Mouse (Mus musculus): ENCODE data around the gene H2-T22. TPM values are rescaled to one million over a fixed set of nuclear protein-coding genes. Genes with fewer than 3 reads are reported as not detected.
"Not testable (repeated sequence)": the region's sequence is repeated elsewhere in the genome, so short reads cannot be mapped to it uniquely, and the experiment has no call there.

H2-T22 gene
- total and polyA plus RNA-seq, 3 experiments = 5.7 to 20.0 (median 12.0) TPM

DNA sequence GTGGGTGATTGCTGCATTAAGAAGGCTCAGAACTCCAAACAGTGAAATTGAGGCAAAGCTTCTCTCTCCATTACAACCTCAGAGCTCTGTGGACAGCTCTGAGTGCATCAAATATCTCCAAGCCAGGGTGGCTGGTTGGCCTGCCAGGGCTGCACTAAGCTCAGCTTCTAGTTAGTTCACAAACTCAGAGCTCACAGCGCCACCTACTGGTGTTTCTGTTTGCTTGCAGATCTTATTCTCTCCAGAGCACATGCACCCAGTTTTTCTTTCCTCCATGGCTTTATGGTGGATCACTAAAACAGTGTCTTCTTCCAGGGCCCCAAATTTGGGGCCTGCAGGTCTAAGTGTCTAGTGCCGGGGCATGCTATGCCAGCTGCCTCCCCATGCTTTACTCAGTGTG lies 18.3 kb upstream of the H2-T22 start:
- ATAC-seq (ENCODE audit: extremely low read depth, insufficient number of reproducible peaks, low FRiP score, poor library complexity, severe bottlenecking) = peak; percentile 29; the same call in 1 of the 2 replicates
- H3K4me3 ChIP-seq (ENCODE audit: low read depth, low read length) = no peak overlapping the region

DNA sequence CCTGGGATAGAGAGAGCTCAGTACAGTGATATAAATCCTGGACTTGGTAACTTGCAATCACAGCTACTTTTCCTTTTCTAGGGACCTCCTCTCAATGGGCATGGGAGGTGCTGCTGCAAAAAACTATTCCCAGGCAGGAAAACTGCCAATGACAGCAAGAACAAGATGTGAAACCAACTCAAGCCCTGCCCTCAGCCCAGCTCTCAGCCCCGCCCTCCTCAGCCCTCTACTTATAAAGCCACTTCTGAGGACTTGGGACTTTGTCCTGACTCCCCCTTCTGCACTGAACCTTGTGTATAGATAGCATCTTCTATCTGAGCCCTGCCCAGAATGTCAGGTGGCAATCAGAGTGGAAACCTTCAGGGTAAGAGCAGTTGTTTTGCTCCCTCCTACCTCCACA lies 15.8 kb upstream of the H2-T22 start, which contains the start of gene Gm11127:
TSS of gene Gm11127 (minus strand) at position 10 of the 400 bp plus-strand sequence.
- H3K27me3 ChIP-seq (ENCODE audit: insufficient read depth, low read length) = peaks cover 32% of the 10 kb centered on the region
- not testable (repeated sequence) for H3K4me1 ChIP-seq (ENCODE audit: insufficient read depth, low read depth, low read length); H3K36me3 ChIP-seq (replicated peaks); H3K4me3 ChIP-seq (ENCODE audit: low read depth, low read length); H3K9me3 ChIP-seq (replicated peaks); ATAC-seq (ENCODE audit: extremely low read depth, insufficient number of reproducible peaks, low FRiP score, poor library complexity, severe bottlenecking); DNase-seq (ENCODE audit: low spot score)

More for the DNA sequence above, 18.3 kb upstream of the H2-T22 start:
- TF ChIP-seq POLR2AphosphoS5 (IDR thresholded peaks at IDR 0.05; ENCODE audit: insufficient replicate concordance, low read depth, low read length) (no peak), TAL1 (conservative IDR thresholded peaks at IDR 0.05; ENCODE audit: low read depth, low read length) (no peak), CTCF (IDR thresholded peaks at IDR 0.05; ENCODE audit: low read depth, low read length) (peak; percentile 97)
- Histone ChIP-seq H3K4me1 (ENCODE audit: insufficient read depth, low read depth, low read length) (no peaks in the 10 kb centered on the region), H3K27me3 (ENCODE audit: insufficient read depth, low read length) (peaks cover 43% of the 10 kb centered on the region), H3K9me3 (replicated peaks) (no peaks in the 10 kb centered on the region), H3K36me3 (replicated peaks) (no peaks in the 10 kb centered on the region)
- peak; percentile 79 for DNase-seq (ENCODE audit: low spot score)

DNA sequence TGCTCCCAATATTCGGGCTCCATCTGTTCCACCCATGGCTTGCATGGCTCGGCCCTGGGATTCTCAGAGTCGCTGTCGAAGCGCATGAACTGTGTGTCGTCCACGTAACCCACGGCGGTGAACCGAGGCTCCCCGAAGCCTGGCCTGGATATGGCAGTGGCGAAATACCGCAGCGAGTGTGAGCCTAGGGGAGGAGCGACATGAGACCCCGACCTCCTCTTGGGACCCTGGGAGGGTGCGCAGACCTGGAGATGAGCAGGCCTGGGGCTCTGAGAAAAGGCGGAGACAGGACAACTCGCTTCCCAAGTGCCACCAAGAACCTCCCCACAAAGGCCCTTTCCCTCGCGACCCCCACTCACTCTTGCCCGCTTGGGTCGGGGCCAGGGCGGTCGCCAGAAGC lies 15.4 kb upstream of the H2-T22 start:
- not testable (repeated sequence) for H3K4me1 ChIP-seq (ENCODE audit: insufficient read depth, low read depth, low read length); ATAC-seq (ENCODE audit: extremely low read depth, insufficient number of reproducible peaks, low FRiP score, poor library complexity, severe bottlenecking); H3K4me3 ChIP-seq (ENCODE audit: low read depth, low read length); H3K9me3 ChIP-seq (replicated peaks); DNase-seq (ENCODE audit: low spot score); H3K36me3 ChIP-seq (replicated peaks)
- peaks cover 31% of the 10 kb centered on the region for H3K27me3 ChIP-seq (ENCODE audit: insufficient read depth, low read length)

DNA sequence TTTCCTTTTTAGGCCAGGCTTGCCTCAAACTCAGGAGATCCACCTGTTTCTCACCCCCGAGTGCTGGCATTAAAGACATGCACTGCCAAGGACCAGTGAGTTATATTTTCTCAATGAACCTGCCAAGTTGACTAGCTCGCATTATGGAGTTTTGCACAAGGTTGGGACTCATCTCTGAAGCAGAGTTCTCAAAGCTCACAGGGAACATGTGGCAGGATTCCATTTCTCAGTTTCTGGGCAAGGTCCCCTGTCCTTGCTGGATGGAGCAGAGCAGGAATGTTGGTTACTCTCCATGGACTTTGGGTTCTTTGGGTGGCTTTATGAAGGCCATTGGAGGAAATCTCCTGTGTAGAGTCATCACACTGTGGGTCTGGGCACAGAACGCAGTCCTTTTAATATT lies 739 bp upstream of the H2-T22 start:
- peaks cover 5% of the 10 kb centered on the region for H3K36me3 ChIP-seq (replicated peaks)
- peaks cover 23% of the 10 kb centered on the region for H3K4me1 ChIP-seq (ENCODE audit: insufficient read depth, low read depth, low read length)
- DNase-seq (ENCODE audit: low spot score) (no peak), ATAC-seq (ENCODE audit: extremely low read depth, insufficient number of reproducible peaks, low FRiP score, poor library complexity, severe bottlenecking) (no peak)
- no peaks in the 10 kb centered on the region for H3K27me3 ChIP-seq (ENCODE audit: insufficient read depth, low read length)
- no peaks in the 10 kb centered on the region for H3K9me3 ChIP-seq (replicated peaks)
- TF ChIP-seq POLR2AphosphoS5 (IDR thresholded peaks at IDR 0.05; ENCODE audit: insufficient replicate concordance, low read depth, low read length) = no peak
- no peak for TF ChIP-seq TAL1 (conservative IDR thresholded peaks at IDR 0.05; ENCODE audit: low read depth, low read length)
- no peak for TF ChIP-seq GATA1 (IDR thresholded peaks at IDR 0.05; ENCODE audit: borderline replicate concordance, low read length)
- no peak for TF ChIP-seq GATA2 (IDR thresholded peaks at IDR 0.05; ENCODE audit: borderline replicate concordance, low read depth, low read length)
- no peak for TF ChIP-seq CTCF (IDR thresholded peaks at IDR 0.05; ENCODE audit: low read depth, low read length)
- peak overlapping the region; percentile 72 for H3K4me3 ChIP-seq (ENCODE audit: low read depth, low read length)

DNA sequence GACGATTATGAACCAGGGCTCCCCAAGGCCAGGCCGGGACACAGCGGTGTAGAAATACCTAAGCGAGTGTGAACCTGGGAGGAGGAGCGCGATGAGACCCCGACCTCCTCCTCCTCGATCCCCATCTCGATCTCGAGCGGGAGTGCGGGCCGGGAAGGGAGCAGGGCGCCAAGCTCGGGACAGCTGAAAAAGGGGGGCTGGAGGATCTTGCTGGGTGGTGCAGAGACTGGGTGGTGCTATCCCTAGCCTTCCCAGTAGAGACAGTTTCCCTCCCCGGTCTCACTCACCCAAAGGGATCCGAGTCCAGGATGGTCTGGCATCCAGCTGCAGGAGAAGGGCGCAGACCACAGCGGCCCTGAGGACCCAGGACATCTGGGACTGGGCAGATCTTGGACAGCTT lies 492 bp downstream of the H2-T22 start:
- not testable (repeated sequence) for DNase-seq (ENCODE audit: low spot score); H3K27me3 ChIP-seq (ENCODE audit: insufficient read depth, low read length); ATAC-seq (ENCODE audit: extremely low read depth, insufficient number of reproducible peaks, low FRiP score, poor library complexity, severe bottlenecking); H3K9me3 ChIP-seq (replicated peaks)
- Histone ChIP-seq H3K36me3 (replicated peaks) (peaks cover 15% of the 10 kb centered on the region), H3K4me3 (ENCODE audit: low read depth, low read length) (peak overlapping the region; percentile 72; the same call in 1 of the 2 replicates), H3K4me1 (ENCODE audit: insufficient read depth, low read depth, low read length) (peaks cover 23% of the 10 kb centered on the region)

DNA sequence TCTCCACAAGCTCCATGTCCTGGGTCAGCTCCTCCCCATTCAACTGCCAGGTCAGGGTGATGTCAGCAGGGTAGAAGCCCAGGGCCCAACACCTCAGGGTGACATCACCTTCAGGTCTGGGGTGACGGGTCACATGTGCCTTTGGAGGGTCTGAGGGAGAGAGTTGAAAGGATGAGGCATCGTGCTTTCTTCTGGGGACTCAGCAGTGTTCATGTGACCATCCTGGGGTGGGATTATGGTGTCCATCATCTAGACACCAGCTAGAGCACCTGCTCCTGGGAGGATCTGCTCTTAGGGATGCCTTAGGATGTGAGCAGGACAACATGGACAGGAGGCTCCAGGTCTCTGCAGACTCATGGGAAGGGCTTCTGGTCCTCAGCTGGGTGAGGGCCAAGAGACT lies 1.9 kb downstream of the H2-T22 start:
- peaks cover 16% of the 10 kb centered on the region for H3K36me3 ChIP-seq (replicated peaks)
- H3K4me3 ChIP-seq (ENCODE audit: low read depth, low read length); ATAC-seq (ENCODE audit: extremely low read depth, insufficient number of reproducible peaks, low FRiP score, poor library complexity, severe bottlenecking); H3K9me3 ChIP-seq (replicated peaks); H3K27me3 ChIP-seq (ENCODE audit: insufficient read depth, low read length); DNase-seq (ENCODE audit: low spot score): not testable (repeated sequence)
- H3K4me1 ChIP-seq (ENCODE audit: insufficient read depth, low read depth, low read length) = peaks cover 23% of the 10 kb centered on the region

DNA sequence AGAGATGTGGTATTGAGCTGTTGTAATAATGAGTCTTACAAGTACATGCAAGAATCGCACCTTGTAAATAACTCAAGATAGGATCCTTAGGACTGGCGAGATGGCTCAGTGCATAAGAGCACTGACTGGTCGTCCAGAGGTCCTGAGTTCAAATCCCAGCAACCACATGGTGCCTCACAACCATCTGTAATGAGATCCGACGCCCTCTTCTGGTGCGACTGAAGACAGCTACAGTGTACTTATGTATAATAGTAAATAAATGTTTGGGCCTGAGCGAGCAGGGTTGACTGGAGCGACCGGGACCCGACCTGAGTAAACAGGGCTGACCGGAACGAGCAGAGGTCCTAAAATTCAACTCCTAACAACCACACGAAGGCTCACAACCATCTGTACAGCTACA lies 6.4 kb downstream of the H2-T22 start:
- not testable (repeated sequence) for H3K27me3 ChIP-seq (ENCODE audit: insufficient read depth, low read length); DNase-seq (ENCODE audit: low spot score); H3K4me3 ChIP-seq (ENCODE audit: low read depth, low read length); H3K9me3 ChIP-seq (replicated peaks); ATAC-seq (ENCODE audit: extremely low read depth, insufficient number of reproducible peaks, low FRiP score, poor library complexity, severe bottlenecking)
- Histone ChIP-seq H3K4me1 (ENCODE audit: insufficient read depth, low read depth, low read length) (peaks cover 18% of the 10 kb centered on the region), H3K36me3 (replicated peaks) (peaks cover 27% of the 10 kb centered on the region)

DNA sequence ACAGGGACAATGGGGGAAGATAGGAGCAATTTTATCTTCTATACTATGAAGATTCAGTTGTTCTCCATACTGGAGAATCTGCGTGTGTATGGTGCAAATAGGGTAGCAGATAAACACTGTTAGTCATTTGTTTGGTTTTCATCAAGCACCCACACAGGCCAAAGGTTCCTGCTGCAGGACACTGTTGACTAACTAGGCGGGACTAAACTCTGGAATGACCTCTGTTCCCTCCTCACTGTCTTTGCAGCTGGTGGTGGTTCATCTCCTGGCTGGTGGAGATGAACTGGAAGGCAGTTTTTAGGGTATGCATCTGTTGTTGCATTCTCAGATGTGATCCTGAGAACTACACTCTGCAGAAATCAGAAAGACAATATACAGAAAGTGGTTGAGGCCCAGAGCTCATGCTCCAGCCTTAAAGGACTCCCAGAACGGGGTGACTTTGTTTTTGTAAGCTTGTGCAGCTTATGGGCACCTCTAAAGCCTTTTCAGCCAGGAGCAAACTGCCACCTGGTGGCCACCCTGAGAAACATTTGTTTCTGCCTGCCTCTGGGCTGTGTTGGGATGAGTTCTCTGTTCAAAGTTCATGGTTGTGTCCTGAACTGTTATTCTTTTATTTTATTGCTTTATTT lies 7.4 kb downstream of the H2-T22 start:
- H3K4me3 ChIP-seq (ENCODE audit: low read depth, low read length); DNase-seq (ENCODE audit: low spot score); H3K27me3 ChIP-seq (ENCODE audit: insufficient read depth, low read length); ATAC-seq (ENCODE audit: extremely low read depth, insufficient number of reproducible peaks, low FRiP score, poor library complexity, severe bottlenecking); H3K9me3 ChIP-seq (replicated peaks): not testable (repeated sequence)
- Histone ChIP-seq H3K4me1 (ENCODE audit: insufficient read depth, low read depth, low read length) (peaks cover 28% of the 10 kb centered on the region), H3K36me3 (replicated peaks) (peaks cover 29% of the 10 kb centered on the region)

DNA sequence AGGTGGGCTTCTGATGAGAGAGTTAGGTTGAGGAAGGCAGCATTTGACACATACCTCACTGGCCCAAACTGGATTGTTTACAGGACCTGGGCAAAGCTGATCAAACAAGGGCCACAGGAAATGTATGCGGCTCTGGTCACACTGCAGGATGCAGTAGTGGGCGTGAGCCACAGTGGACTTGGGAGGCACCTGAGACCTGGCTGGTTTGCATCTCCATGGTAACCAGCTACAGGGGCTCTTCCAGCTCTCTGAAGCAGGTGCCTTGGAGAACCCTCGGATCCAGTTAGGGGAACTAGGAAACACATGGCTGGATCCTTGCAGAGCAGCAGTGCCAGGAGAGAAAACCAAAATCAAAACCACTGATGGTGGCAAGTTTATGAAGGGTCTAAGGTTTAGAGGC lies 8.0 kb downstream of the H2-T22 start:
- H3K4me1 ChIP-seq (ENCODE audit: insufficient read depth, low read depth, low read length) = peaks cover 30% of the 10 kb centered on the region
- H3K27me3 ChIP-seq (ENCODE audit: insufficient read depth, low read length); H3K4me3 ChIP-seq (ENCODE audit: low read depth, low read length); DNase-seq (ENCODE audit: low spot score); H3K9me3 ChIP-seq (replicated peaks); ATAC-seq (ENCODE audit: extremely low read depth, insufficient number of reproducible peaks, low FRiP score, poor library complexity, severe bottlenecking): not testable (repeated sequence)
- H3K36me3 ChIP-seq (replicated peaks) = peaks cover 28% of the 10 kb centered on the region

DNA sequence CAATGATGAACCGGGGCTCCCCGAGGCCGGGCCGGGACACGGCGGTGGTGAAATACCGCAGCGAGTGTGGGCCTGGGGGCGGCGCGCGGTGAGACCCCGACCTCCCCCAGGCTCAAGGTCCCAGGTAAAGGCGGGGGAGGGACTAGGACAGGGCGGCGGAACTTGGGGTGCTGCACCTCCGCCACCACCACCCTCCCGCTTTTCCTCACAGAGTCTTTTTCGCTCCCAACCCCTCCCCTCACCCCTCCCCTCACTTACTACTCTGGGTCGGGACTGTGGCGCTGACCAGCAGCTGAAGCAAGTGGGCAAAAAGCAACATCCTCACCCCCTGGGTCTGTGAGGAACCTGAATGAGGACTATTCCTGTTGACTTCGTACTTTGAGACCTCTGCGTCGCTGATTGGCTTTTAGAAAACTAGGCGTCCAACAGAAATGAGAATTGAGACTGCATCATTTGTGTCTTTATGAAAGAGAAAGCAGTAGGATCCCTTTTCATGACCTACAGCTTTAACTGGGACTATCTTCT lies 10.1 kb downstream of the H2-T22 start, which contains the start of gene H2-T23:
TSS of gene H2-T23 (minus strand) at position 505 of the 525 bp plus-strand sequence.
- Histone ChIP-seq H3K4me1 (ENCODE audit: insufficient read depth, low read depth, low read length) (peaks cover 42% of the 10 kb centered on the region), H3K36me3 (replicated peaks) (peaks cover 35% of the 10 kb centered on the region), H3K4me3 (ENCODE audit: low read depth, low read length) (peak within 1 kb of the TSS; percentile 71)
- not testable (repeated sequence) for H3K27me3 ChIP-seq (ENCODE audit: insufficient read depth, low read length); H3K9me3 ChIP-seq (replicated peaks); DNase-seq (ENCODE audit: low spot score)
- ATAC-seq (ENCODE audit: extremely low read depth, insufficient number of reproducible peaks, low FRiP score, poor library complexity, severe bottlenecking) = peak; percentile 38
